Mouse (Mus musculus): Measurements from ENCODE around the gene Nxnl2.
"Not testable (repeated sequence)": the region's sequence is repeated elsewhere in the genome, so short reads cannot be mapped to it uniquely, and the experiment has no call there.

The Nxnl2 gene

GRCm38 (mm10) chr13:51178932-51179331, 8.1 kb downstream of the Nxnl2 start:
- no peak for DNase-seq (ENCODE audit: low spot score in 2 of 2)

GRCm38 (mm10) chr13:51179362-51179761, 8.5 kb downstream of the Nxnl2 start:
- no peak for DNase-seq (ENCODE audit: low spot score in 2 of 2)

GRCm38 (mm10) chr13:51182236-51182635, 11.4 kb downstream of the Nxnl2 start:
- DNase-seq (ENCODE audit: low spot score in 2 of 2): no peak

GRCm38 (mm10) chr13:51184896-51185295, 14.1 kb downstream of the Nxnl2 start:
- no peak for DNase-seq (ENCODE audit: low spot score in 2 of 2)

DNA sequence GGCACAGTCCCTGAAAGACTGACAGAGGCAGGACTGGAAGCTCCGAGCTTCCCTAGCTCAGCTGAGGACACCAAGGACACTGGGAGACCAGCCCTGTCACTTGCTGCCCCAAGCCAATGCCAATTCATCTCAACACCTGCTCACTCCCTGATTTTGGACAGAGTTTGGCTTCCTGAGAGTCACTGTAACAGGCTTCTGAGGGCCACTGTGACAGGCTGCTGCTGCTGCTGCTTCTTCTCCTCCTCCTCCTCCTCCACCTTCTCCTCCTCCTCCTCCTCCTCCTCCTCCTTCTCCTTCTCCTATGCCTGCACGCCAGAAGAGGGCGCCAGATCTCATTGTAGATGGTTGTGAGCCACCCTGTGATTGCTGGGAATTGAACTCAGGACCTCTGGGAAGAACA, 19.5 kb downstream of the Nxnl2 start:
- no peak for DNase-seq (ENCODE audit: low spot score in 2 of 2)

DNA sequence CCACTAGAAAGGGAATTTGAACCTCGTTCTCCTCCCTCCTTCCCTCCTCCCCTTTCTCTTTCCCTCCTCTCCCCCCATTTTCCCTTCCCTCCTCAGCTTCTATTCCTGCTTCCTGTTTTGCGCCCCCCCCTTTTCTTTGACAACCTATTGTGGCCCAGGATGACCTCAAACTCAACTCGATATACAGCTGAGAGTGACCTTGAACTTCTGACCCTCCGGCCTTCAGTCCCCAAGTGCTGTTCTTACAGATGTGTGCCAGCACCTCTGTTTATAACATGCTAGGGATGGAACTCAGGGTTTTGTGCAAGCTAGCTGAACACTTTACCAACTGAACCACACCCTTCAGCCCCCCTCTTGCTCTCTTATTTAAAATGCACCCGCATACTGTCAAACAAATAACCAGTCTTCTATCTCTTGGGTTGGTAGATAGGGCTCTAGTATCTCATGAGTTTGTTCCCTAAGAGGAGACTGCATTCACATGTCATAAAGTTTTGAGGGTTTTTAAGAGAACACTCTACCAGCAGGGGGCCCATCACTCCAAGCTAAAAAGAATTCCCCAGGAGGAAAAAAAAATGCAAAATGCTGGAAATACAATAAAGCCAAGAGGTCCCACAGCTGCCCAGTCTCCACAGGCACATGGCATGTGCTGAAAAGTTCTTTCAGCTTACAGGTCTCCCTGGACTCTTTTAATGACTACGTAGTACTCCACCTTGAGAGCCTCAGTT, 20.8 kb downstream of the Nxnl2 start:
- no peak for DNase-seq (ENCODE audit: low spot score in 2 of 2)

GRCm38 (mm10) chr13:51193893-51194292, 23.1 kb downstream of the Nxnl2 start:
- DNase-seq (ENCODE audit: low spot score in 2 of 2): no peak

GRCm38 (mm10) chr13:51197699-51198098, 26.9 kb downstream of the Nxnl2 start:
- no peak for DNase-seq (ENCODE audit: low spot score in 2 of 2)

GRCm38 (mm10) chr13:51198186-51198585, 27.4 kb downstream of the Nxnl2 start:
- no peak for DNase-seq (ENCODE audit: low spot score in 2 of 2)

GRCm38 (mm10) chr13:51201985-51202843, 31.4 kb downstream of the Nxnl2 start:
- DNase-seq (ENCODE audit: low spot score in 2 of 2): not testable (repeated sequence)

- peak in 1 of 2 experiments; percentile 52 for DNase-seq (ENCODE audit: low spot score in 2 of 2)
Measured at GRCm38 (mm10) chr13:51202844-51203173, 32.0 kb downstream of the Nxnl2 start.

GRCm38 (mm10) chr13:51203467-51203866, 32.6 kb downstream of the Nxnl2 start:
- no peak for DNase-seq (ENCODE audit: low spot score in 2 of 2)

- DNase-seq (ENCODE audit: low spot score in 2 of 2): not testable (repeated sequence)
Measured at GRCm38 (mm10) chr13:51204081-51204480, 33.3 kb downstream of the Nxnl2 start.

GRCm38 (mm10) chr13:51207965-51208364, 37.1 kb downstream of the Nxnl2 start:
- DNase-seq (ENCODE audit: low spot score in 2 of 2): no peak

DNA sequence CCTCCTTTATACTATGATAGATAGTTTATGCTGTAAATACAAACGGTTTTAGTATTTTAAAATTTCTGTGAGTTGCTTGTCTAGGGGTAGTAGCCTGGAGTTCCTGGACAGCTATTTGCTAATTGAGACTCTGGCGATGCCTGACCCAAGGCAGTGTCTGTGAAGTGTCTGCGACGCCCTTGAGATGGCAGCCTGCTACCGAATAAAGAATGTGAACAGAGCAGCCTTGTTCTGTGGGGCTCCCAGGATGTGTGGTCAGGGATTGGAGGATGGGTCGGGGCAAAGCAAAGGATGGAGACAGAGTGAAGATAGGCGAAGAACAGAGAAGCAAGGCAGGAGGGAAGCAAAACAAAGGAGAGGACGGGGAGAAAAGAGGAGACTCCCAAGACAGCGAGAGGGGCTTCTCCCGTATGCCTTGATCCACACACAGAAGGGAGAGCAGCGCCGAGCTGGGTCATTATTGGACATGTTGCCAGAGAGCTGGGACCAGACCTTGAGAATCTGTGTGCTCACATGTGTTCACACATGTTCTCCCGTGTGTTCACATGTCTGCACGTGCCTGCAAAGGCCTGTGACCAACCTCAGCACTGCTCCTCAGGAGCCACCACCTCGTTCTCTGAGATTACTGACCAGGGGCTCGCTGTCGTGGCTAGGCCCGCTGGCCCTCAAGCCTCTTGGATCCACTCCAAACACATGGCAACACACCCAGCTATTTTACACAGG, 37.7 kb downstream of the Nxnl2 start:
- DNase-seq (ENCODE audit: low spot score in 2 of 2): peak in 1 of 2 experiments; percentile 47

GRCm38 (mm10) chr13:51210639-51211038, 39.8 kb downstream of the Nxnl2 start:
- no peak for DNase-seq (ENCODE audit: low spot score in 2 of 2)

- no peak for DNase-seq (ENCODE audit: low spot score in 2 of 2)
Measured at GRCm38 (mm10) chr13:51214746-51215145, 43.9 kb downstream of the Nxnl2 start.

DNA sequence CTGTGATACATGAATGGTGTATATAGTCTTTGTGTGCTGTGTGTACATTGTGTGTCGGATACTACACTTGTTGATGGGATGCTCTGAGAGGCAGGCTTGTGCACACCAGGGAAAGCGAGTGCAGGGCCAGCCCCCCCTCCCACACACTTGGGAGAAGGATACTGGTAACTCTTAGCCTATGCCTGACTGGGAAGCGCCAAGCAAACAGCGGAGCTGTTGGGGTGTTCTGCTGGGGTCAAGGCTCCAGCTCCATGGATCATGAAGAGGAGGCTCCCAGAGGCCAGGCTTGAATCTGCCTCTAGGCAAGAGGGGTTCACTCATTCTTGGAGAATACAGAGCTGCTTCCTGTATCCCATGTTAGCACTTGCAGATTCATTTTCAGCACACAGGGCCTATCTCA, 50.1 kb downstream of the Nxnl2 start:
- no peak for DNase-seq (ENCODE audit: low spot score in 2 of 2)

DNA sequence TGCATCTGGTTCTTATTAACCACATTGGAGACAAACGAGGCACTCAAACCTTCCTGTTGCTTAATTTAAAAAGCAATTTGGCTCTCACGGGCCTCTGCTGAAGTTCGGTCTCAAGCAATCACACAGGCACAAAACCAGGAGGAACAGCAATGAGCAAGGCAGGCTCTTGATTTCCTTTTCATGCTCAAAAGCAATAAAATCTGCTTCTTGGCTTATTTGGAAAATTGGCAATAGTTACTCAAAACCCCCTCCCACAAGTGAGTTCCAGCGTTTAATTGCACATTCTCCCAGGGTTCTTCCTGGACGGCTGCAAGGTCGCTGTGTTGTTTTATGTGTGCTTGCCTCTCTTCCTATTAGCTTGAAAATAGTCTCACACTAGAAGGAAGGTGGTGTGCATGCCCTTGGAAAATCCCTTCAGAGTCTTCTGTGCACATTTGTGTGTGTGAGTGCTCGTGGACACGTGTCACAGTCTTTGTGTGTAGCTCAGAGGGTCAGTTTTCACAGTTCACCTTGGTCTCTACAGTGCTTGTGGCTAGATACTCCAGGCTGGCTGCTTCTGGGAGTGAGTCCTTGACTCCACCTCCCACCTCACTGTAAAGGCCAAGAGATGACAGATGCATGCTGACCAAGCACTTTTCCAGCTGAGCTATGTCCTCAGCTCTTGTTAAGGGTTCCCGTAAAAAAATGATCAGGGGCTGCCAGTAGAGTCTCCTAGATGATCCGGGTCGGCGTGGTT, 50.8 kb downstream of the Nxnl2 start:
- DNase-seq (ENCODE audit: low spot score in 2 of 2): no peak
